Mouse (Mus musculus) intestine, embryonic 14.5 days (tissue): ENCODE measurements around the gene Rragd. TPM values are rescaled to one million over a fixed set of nuclear protein-coding genes. Genes with fewer than 3 reads are reported as not detected.

Experiments
- ATAC-seq: fragments of 200-750 bp; cut with Nextera tagmentation; replicated peaks from 2 replicates; pipeline ENCODE4 v1.8.0; 2017; ENCODE audit warnings: low read depth, moderate number of reproducible peaks, moderate TSS enrichment, moderate library complexity; ENCODE audit not compliant: low FRiP score, low TSS enrichment
- DNase-seq: peaks from one replicate; pipeline ENCODE4 v3.0.0-alpha.2; 2018; ENCODE audit warnings: low spot score
- H3K27ac ChIP-seq: fragments of 300-500 bp; sonication (generic); 2 replicates; pipeline ENCODE4 v1.5.1; 2014; ENCODE audit warnings: low read depth, mild to moderate bottlenecking, control low read depth
- H3K27me3 ChIP-seq: fragments of 300-500 bp; sonication (generic); replicated peaks from 2 replicates; pipeline ENCODE4 v1.6.1; 2014; ENCODE audit warnings: low read length, control low read depth; ENCODE audit not compliant: control insufficient read depth, insufficient read depth
- H3K36me3 ChIP-seq: fragments of 300-500 bp; sonication (generic); 2 replicates; pipeline ENCODE4 v1.6.1; 2014; ENCODE audit warnings: low read length, control low read depth; ENCODE audit not compliant: control insufficient read depth, insufficient read depth
- H3K4me1 ChIP-seq: fragments of 300-500 bp; sonication (generic); replicated peaks from 2 replicates; pipeline ENCODE4 v1.6.1; 2014; ENCODE audit warnings: low read length, control low read depth, mixed read lengths; ENCODE audit not compliant: control insufficient read depth, insufficient read depth
- H3K4me2 ChIP-seq: fragments of 300-500 bp; sonication (generic); 2 replicates; pipeline ENCODE4 v1.6.1; 2014; ENCODE audit warnings: low read length
- H3K4me3 ChIP-seq: fragments of 300-500 bp; sonication (generic); 2 replicates; pipeline ENCODE4 v1.5.1; 2014; ENCODE audit warnings: low read depth, low read length, control low read depth, mixed read lengths
- H3K9ac ChIP-seq: fragments of 300-500 bp; sonication (generic); 2 replicates; pipeline ENCODE4 v1.6.1; 2014; ENCODE audit warnings: mild to moderate bottlenecking, low read length
- H3K9me3 ChIP-seq: fragments of 300-500 bp; sonication (generic); 2 replicates; pipeline ENCODE4 v1.6.1; 2016; ENCODE audit warnings: low read length, control low read depth; ENCODE audit not compliant: control insufficient read depth
- WGBS: fragments of 180-500 bp; shearing (Covaris S2); extraction: QIAGEN DNeasy Blood & Tissue Kit; methylation state at CpG from one replicate; pipeline ENCODE4 v1.1.7; 2014; 5-methylcytosine and 5-hydroxymethylcytosine counted together
- polyA plus RNA-seq: library from polyadenylated mRNA; unstranded; fragments of >200 nt; fragmentation: Nextera tagmentation; extraction: Ambion mirVana; gene quantifications from 2 replicates; pipeline ENCODE4 v1.2.1, GENCODE M21; 2014

Rragd gene
- polyA plus RNA-seq, 1 experiment from 2014 or later: 14.5 TPM

- Histone ChIP-seq H3K4me3 (peak overlapping the region; percentile 83), H3K9ac (peak overlapping the region; percentile 75; the same call in 1 of the 2 replicates), H3K4me2 (peak overlapping the region; percentile 93), H3K4me1 (peaks cover 8% of the 10 kb centered on the region; the same call in 1 of the 2 replicates), H3K27ac (no peak overlapping the region), H3K36me3 (no peaks in the 10 kb centered on the region), H3K9me3 (no peaks in the 10 kb centered on the region), H3K27me3 (no peaks in the 10 kb centered on the region)
- peak; percentile 62 for DNase-seq
- WGBS: 2% methylated on average over 15 of the region's 15 CpGs
- peak; percentile 29 for ATAC-seq
These were observed 659 bp upstream of the Rragd start for GRCm38 (mm10) chr4:32982041-32982715.

GRCm38 (mm10) chr4:32983176-32984155 is 629 bp downstream of the Rragd start:
- 2% methylated on average over 78 of the region's 94 CpGs for WGBS
- peak; percentile 51 for ATAC-seq
- H3K36me3 ChIP-seq: no peaks in the 10 kb centered on the region

GRCm38 (mm10) chr4:32984242-32984641 is 1.4 kb downstream of the Rragd start:
- ATAC-seq (no peak), DNase-seq (no peak)
- H3K27ac ChIP-seq: no peak overlapping the region; the same call in 1 of the 2 replicates
- H3K4me3 ChIP-seq: peak overlapping the region; percentile 83
- peak overlapping the region; percentile 75 for H3K9ac ChIP-seq
- H3K36me3 ChIP-seq: no peaks in the 10 kb centered on the region
- H3K9me3 ChIP-seq: no peaks in the 10 kb centered on the region
- peaks cover 8% of the 10 kb centered on the region; the same call in 1 of the 2 replicates for H3K4me1 ChIP-seq
- peak overlapping the region; percentile 93 for H3K4me2 ChIP-seq
- no peaks in the 10 kb centered on the region for H3K27me3 ChIP-seq
- 3% methylated on average over 13 of the region's 13 CpGs for WGBS

More at GRCm38 (mm10) chr4:32983176-32984155, 629 bp downstream of the Rragd start:
- no peaks in the 10 kb centered on the region for H3K27me3 ChIP-seq
- peak overlapping the region; percentile 83 for H3K4me3 ChIP-seq
- peak overlapping the region; percentile 62 for H3K27ac ChIP-seq
- peak overlapping the region; percentile 75 for H3K9ac ChIP-seq
- H3K4me2 ChIP-seq: peak overlapping the region; percentile 93
- peak; percentile 79 for DNase-seq
- no peaks in the 10 kb centered on the region for H3K9me3 ChIP-seq
- peaks cover 8% of the 10 kb centered on the region; the same call in 1 of the 2 replicates for H3K4me1 ChIP-seq

- no peaks in the 10 kb centered on the region for H3K9me3 ChIP-seq
- H3K27me3 ChIP-seq: no peaks in the 10 kb centered on the region
- peak overlapping the region; percentile 30; the same call in 1 of the 2 replicates for H3K27ac ChIP-seq
- no peak for ATAC-seq
- peak overlapping the region; percentile 93 for H3K4me2 ChIP-seq
- no peak overlapping the region for H3K9ac ChIP-seq
- H3K4me3 ChIP-seq: no peak overlapping the region; the same call in 1 of the 2 replicates
- DNase-seq: peak; percentile 54
- 20% methylated on average over 13 of the region's 13 CpGs for WGBS
- no peaks in the 10 kb centered on the region for H3K36me3 ChIP-seq
- peaks cover 8% of the 10 kb centered on the region; the same call in 1 of the 2 replicates for H3K4me1 ChIP-seq
These were observed 2.2 kb downstream of the Rragd start for GRCm38 (mm10) chr4:32984801-32985675.

- H3K27me3 ChIP-seq: no peaks in the 10 kb centered on the region
- H3K36me3 ChIP-seq: no peaks in the 10 kb centered on the region
- ATAC-seq: no peak
- peaks cover 8% of the 10 kb centered on the region; the same call in 1 of the 2 replicates for H3K4me1 ChIP-seq
- H3K27ac ChIP-seq: no peak overlapping the region
- no peak for DNase-seq
- no peak overlapping the region for H3K4me3 ChIP-seq
- H3K4me2 ChIP-seq: no peak overlapping the region
- no peak overlapping the region for H3K9ac ChIP-seq
- H3K9me3 ChIP-seq: no peaks in the 10 kb centered on the region
- WGBS: 12% methylated on average over 3 of the region's 3 CpGs
These were observed 2.8 kb downstream of the Rragd start for GRCm38 (mm10) chr4:32985684-32986083.

- no peaks in the 10 kb centered on the region for H3K27me3 ChIP-seq
- no peaks in the 10 kb centered on the region for H3K36me3 ChIP-seq
- no peaks in the 10 kb centered on the region for H3K9me3 ChIP-seq
- no peak overlapping the region for H3K9ac ChIP-seq
- H3K4me3 ChIP-seq: no peak overlapping the region
- WGBS: 56% methylated on average over 3 of the region's 3 CpGs
- no peak overlapping the region for H3K27ac ChIP-seq
- peaks cover 8% of the 10 kb centered on the region; the same call in 1 of the 2 replicates for H3K4me1 ChIP-seq
- H3K4me2 ChIP-seq: no peak overlapping the region
- no peak for DNase-seq
- ATAC-seq: no peak
These were observed 4.2 kb downstream of the Rragd start for GRCm38 (mm10) chr4:32987006-32987405.

GRCm38 (mm10) chr4:32989346-32989745 is 6.5 kb downstream of the Rragd start:
- ATAC-seq (no peak), DNase-seq (no peak)
- H3K9me3 ChIP-seq: no peaks in the 10 kb centered on the region
- H3K4me3 ChIP-seq: no peak overlapping the region
- no peak overlapping the region for H3K27ac ChIP-seq
- no peak overlapping the region for H3K9ac ChIP-seq
- H3K4me2 ChIP-seq: no peak overlapping the region
- H3K4me1 ChIP-seq: peaks cover 8% of the 10 kb centered on the region; the same call in 1 of the 2 replicates
- WGBS: 71% methylated on average over 2 of the region's 2 CpGs
- H3K27me3 ChIP-seq: no peaks in the 10 kb centered on the region
- no peaks in the 10 kb centered on the region for H3K36me3 ChIP-seq

- no peaks in the 10 kb centered on the region for H3K4me1 ChIP-seq
- WGBS: 72% methylated on average over 3 of the region's 3 CpGs
- no peak overlapping the region for H3K9ac ChIP-seq
- H3K36me3 ChIP-seq: no peaks in the 10 kb centered on the region
- no peak overlapping the region for H3K27ac ChIP-seq
- ATAC-seq (no peak), DNase-seq (no peak)
- no peak overlapping the region for H3K4me3 ChIP-seq
- H3K4me2 ChIP-seq: no peak overlapping the region
- no peaks in the 10 kb centered on the region for H3K9me3 ChIP-seq
- no peaks in the 10 kb centered on the region for H3K27me3 ChIP-seq
These were observed 11.3 kb downstream of the Rragd start for GRCm38 (mm10) chr4:32994168-32994567.
